Mouse (Mus musculus): Measurements from ENCODE around the gene Fam149b. TPM values are rescaled to one million over a fixed set of nuclear protein-coding genes. Genes with fewer than 3 reads are reported as not detected.

Fam149b gene
- total RNA-seq, 1 experiment from 2014 or later = 40.0 TPM

DNA sequence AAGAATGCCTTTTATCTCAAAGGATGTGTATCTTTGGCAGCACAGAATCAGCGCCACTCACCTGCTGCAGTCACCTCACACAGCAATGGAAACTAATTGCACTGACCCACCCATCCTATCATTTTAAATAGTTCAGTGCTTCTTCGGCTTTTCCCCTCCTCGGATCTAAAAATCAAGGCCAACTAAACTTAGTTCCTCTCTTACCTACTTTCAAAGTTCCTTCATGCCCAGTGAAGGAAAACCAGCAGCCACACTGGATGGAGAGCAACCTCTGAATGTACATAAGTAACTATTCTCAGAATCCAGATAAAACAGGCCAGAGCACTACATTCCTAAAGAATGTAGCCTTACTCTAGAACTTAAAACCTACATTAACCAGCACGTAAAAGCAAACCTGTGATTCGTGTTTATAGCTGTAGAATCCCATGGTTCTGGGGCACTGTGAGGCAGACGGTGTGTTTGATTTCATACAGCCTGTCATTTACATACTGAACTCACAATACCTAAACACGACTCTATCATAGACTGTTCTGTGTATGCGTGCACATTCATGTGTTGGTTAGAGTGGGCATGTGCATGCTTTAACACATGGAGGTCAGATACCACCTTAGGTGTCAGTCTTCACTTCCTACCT, 41.6 kb downstream of the Fam149b start:
- DNase-seq = no peak

DNA sequence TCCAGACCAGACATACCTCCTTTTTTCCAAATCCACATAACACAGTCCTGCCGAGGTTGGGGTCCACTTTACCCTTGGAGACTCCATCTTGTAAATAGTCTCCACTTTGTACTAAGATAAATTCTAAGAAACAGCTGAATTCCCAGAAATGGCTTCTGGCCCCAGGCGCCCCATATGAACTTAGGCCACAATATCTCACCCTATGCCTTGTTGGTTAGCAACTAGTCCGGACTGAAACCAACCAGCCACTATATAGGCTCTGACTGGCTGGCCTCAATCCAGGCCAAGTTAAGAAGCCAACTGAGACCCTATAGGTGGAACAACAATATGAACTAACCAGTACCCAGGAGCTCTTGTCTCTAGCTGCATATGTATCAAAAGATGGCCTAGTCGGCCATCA, 44.4 kb downstream of the Fam149b start:
- no peak for DNase-seq

DNA sequence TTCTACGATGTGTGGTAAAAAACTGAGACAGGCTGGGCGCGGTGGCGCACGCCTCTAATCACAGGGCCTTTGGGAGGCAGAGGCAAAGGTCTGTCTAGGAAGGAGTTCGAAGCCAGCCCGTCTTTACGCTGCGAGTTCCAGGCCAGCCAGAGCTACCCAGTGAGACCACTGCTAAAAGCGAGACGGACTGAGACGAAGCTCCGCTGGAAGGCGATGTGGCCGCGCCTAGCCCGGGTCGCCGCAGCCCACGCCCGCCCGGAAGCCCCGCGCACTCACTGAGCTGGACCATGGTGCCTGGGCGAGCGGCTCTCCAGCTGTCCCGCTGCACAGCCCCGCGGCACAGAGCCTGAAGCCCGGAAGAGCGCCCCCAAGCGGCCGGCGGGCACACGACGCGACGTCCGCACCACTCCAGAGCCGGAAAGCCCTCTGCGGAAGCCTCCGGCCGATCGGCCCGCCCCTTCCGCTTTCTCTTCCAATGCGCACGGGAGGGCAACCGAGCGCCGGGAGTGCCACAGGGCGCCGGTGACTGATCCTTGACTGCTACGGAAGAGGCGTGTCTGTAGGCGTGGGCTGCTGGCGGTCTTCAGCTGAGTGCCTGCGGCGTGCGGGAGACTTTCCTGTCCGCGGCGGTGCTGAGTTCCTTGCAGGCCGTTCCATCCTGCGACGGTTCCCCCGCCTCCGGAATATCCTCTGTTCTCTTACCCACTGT, 45.4 kb downstream of the Fam149b start, which contains the start of gene Mrps16:
Gene Mrps16, minus strand, starts transcription at position 430 of the 709 bp plus-strand sequence.
- peak; percentile 97 for DNase-seq

DNA sequence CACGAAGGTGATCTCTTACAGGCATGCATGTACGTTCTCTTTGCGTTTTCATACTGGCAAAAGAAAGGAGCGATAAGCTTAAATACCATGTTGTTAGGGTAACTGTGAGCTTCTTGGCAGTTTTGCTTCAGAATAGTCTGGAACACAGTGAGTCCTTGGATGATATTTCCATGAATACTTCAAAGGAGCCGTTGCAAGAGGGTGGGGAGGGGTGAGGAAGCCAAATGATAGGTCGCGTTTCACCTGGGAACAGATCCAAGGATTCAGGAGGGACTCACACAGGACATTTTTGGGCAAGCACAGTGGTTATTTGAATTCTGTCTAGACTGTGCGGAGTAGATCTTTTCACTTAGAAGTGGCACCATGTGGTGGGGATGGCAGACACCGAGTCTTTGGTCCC, 49.3 kb downstream of the Fam149b start:
- DNase-seq = peak; percentile 63

DNA sequence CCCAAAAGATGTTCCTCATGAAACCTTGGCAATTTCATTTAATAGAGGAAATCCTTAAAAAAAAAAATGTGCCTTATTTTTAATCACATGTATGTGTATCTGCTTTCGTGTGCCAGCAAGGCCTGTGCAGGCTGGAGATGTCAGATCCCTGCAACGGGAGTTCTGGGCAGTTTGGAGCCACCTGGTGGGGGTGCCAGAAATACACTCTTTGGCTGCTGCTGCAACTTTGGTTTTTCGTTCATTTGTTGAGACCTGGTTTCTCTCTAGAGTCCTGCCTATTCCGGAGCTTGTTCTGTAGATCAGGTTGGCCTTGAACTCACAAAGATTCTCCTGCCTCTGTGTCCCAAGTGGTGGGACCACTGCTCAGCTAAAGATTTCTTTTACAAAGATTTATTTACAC, 50.9 kb downstream of the Fam149b start:
- DNase-seq = peak; percentile 72

DNA sequence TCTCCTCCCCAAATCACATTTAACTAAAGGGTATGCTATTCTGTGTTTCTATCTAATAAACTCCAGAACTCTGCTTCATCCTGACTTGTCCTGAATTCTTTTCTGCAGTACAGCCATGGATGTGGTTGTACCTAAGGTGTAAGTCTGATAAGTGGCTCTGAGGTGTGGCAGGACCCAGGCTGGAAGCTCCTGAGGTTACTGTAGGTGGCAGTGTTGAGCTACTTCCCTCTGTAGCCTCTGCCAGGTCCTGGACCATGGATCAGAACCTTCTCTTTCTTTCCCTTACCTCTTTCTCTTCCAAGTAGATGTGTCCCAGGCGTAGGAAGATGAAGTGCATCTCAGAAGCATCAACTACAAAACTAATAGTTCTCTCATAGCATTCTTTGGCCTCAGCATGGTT, 52.1 kb downstream of the Fam149b start:
- DNase-seq = peak; percentile 67

DNA sequence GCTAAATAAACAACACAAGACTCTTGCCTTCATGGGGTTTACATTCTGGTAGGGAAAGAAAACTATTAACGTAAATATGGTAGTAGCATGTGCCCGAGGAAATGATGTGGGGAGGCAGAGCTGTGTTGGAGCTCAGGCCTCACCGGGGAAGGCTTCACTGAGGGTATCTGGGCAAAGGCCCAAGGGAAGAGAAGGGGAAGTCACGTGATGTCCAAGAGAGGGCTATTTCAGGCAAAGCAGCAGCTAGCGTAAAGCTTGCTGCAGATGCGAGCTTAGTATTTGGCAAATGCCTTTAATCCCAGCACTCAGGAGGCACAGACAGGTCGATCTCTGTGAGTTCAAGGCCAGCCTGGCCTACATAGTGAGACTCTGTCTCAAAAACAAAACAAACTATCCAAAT, 74.3 kb downstream of the Fam149b start:
- peak; percentile 18 for DNase-seq

DNA sequence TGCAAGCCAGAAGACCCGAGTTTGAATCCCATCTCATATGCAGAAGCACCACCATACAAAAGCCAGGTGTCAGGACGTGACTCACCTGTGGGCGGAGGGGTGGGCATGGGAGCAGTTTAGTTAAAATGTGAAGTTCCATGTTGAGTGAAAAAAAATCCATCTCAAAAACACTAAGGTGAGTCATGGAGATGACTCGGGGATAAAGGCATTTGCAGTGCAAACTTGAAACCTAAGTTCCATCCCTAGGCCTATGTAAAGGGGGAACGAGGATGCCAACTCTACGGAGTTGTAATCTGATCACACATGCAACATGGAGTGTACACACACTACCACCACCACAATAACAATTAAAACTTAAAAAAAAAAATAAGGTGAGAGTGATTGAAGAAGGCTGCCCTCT, 75.1 kb downstream of the Fam149b start:
- DNase-seq = no peak

DNA sequence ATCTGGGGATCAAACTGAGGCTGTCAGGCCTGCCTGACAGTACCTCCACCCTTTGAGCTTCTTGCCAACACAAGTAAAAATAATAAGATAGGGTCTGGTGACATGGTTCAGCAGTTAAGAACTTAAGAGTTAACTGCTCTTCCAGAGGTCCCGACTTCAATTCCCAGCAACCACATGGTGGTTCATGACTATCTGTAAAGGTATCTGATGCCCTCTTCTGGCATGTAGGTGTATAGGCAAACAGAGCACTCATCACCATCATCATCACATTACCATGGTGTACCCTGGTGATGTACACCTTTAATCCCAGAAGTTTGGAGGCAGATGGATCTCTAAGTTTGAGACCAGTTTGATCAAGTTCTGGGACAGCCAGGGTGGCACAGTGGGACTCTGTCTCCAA, 80.6 kb downstream of the Fam149b start:
- DNase-seq = no peak

DNA sequence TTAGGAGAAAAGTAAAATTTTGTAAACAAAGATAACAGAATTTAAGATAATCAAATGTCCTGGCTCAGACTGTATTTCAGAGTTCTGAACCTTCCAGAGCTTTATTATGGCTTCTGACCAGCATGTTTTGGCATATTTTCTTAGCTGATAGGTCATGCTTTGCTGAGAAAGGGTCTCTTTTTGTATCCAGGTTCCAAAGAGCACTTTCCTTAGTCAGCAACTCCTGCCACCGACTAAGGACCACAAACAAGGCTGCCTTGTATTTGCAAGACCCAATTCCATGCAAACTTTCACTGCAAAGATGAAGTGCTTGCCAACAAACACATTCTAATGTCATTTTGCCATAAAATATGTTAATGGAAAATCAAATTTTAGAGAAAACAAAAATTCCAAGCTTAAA, 81.9 kb downstream of the Fam149b start:
- DNase-seq = no peak

DNA sequence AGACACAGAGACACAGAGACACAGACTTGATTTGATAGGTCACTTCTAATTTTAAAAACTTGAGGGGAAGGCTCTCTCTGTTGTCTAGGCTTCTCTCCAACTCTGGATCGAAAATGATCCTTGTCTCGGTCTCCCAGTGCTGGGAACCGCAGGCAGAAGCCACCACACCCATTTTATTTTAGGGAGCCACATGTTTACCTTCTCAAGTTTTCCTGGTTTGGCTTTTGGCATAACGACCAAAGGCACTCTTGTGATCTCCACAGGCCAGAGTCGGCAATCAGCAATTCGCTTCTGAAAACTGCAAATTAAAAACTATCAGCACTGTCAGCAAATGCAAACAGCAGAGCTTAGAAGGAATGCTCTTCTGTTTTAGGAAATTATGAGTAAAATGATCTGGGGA, 83.8 kb downstream of the Fam149b start:
- no peak for DNase-seq

DNA sequence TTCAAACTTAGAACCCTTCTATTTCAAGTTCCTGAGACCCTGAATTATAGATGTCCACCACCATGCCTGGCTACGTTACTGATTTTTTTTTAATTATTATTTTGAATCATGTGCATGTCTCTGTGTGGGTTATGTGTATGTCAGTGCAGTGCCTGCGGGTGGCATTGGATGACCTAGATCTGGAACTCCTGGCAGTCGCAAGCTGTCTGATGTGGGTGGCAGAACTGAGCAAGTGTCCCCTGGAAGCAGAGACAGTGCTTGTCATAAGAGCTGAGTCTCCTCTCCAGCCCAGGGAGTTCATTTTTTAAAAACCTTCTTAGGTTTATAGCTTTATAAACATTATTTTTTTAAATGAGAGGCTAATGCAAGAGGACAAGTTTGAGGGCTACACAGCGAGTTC, 84.5 kb downstream of the Fam149b start:
- no peak for DNase-seq

Other genes with a start within 250 kb of the Fam149b start
- gene Saysd1, start 209.6 kb upstream of the Fam149b start, total RNA-seq (2021) = 6.2 and 7.1 TPM in 2 replicates
- 8.8 and 14.2 TPM in 2 replicates for gene Kcnk5, start 166.4 kb upstream of the Fam149b start, total RNA-seq (2021)
- gene Kcnk16, start 79.0 kb upstream of the Fam149b start, total RNA-seq (2021) = not detected in 2 replicates
- 49.0 and 51.9 TPM in 2 replicates for gene Nudt13, start 53.5 kb upstream of the Fam149b start, total RNA-seq (2021)
- 39.2 and 46.9 TPM in 2 replicates for gene Ecd, start within 50 bp of the Fam149b start, total RNA-seq (2021)
- gene Dnajc9, start 40.7 kb downstream of the Fam149b start, total RNA-seq (2021) = 38.1 and 40.4 TPM in 2 replicates
- 83.3 and 86.4 TPM in 2 replicates for gene Mrps16, start 45.5 kb downstream of the Fam149b start, total RNA-seq (2021)
- gene Cfap70, start 104.1 kb downstream of the Fam149b start, total RNA-seq (2021) = 1.1 and 2.0 TPM in 2 replicates
- gene Anxa7, start 132.0 kb downstream of the Fam149b start, total RNA-seq (2021) = 67.7 and 72.5 TPM in 2 replicates
- 0.74 and 1.1 TPM in 2 replicates for gene Mss51, start 148.7 kb downstream of the Fam149b start, total RNA-seq (2021)
- 62.6 and 71.6 TPM in 2 replicates for gene Ppp3cb, start 198.4 kb downstream of the Fam149b start, total RNA-seq (2021)